Mouse (Mus musculus): Measurements from ENCODE around the gene Cyp2c68.
"Not testable (repeated sequence)": the region's sequence is repeated elsewhere in the genome, so short reads cannot be mapped to it uniquely, and the experiment has no call there.

DNA sequence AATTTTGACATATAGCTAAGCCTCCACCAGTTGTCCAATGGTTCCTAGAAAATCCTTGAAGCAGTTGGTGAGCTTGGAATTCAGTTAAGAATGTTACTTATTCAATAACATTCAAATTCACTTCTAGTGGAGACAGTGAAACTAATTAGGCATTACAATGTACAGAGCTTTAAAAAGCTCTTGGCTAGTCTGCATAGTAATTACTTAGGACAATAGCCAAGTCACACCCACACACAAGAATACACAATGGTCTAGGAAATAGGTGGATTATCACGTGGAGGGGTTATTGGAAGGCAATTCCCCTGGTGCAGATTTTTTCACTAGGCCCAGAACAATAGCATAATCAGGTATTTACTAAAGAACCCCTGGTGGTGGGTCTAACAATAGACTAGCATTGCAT is 3.5 kb upstream of the Cyp2c68 start:
- not testable (repeated sequence) for TF ChIP-seq GATA1, TAL1 (IDR thresholded peaks at IDR 0.05; ENCODE audit: low read length)
